ENCODE assay signal across 8 mouse cellular contexts in the genomic region with DNA sequence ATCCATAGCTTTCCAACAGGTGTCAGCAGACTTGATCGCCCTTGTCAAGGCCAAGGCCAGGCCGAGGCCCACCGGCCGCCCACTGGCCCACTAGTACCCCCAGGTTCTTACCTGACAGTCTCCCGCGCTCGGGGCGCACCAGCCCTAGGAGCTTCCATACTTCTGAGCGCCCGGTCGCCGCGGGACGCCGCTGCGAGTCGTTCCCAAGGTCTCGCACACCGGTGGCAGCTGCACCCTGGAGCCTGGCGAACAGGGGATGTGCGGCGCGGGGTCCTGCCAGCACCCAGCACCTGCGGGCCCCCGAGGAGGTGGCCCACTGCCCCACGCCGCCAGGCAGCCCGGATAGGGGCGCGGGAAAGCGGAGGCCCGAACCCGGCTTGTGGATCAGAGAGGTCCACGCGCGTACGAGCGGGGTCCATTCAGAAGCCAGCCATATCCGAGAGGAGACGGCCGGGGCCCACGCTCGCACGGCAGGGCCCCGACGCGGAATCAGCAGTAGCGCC. TPM values are rescaled to one million over a fixed set of nuclear protein-coding genes. Genes with fewer than 3 reads are reported as not detected.
DNase-seq lines count a peak whose midpoint lies in the region; ATAC-seq and TF ChIP-seq lines count a peak whose summit lies in the region.

No protein-coding gene starts in this region.

- peak; percentile 56 for ATAC-seq in embryonic facial prominence, embryonic 11.5 days (replicated peaks; ENCODE audit: insufficient number of reproducible peaks, low FRiP score, low TSS enrichment, low read depth)
- ATAC-seq in intestine, embryonic 14.5 days (replicated peaks; ENCODE audit: low FRiP score, low TSS enrichment, low read depth), result peak; percentile 48
- ATAC-seq in liver, embryonic 16.5 days (ENCODE audit: low read depth), result no peak

- H3K4me1 ChIP-seq in embryonic facial prominence, embryonic 11.5 days (ENCODE audit: control insufficient read depth, insufficient read depth, low read length), result no peaks in the 10 kb centered on the region
- H3K4me1 ChIP-seq in intestine, embryonic 14.5 days (replicated peaks; ENCODE audit: control insufficient read depth, insufficient read depth, low read length), result peaks cover 27% of the 10 kb centered on the region
- H3K4me1 ChIP-seq in liver, embryonic 16.5 days (ENCODE audit: control insufficient read depth, low read depth, low read length), result peaks cover 46% of the 10 kb centered on the region
- peaks cover 3% of the 10 kb centered on the region; the same call in 1 of the 2 replicates for H3K4me1 ChIP-seq in spleen, adult 2 months (ENCODE audit: control insufficient read depth, insufficient read depth, insufficient read length)

- H3K4me3 ChIP-seq in embryonic facial prominence, embryonic 11.5 days (ENCODE audit: low read depth, low read length), result peak overlapping the region; percentile 77
- peak overlapping the region; percentile 82 for H3K4me3 ChIP-seq in intestine, embryonic 14.5 days (ENCODE audit: low read depth, low read length)
- peak overlapping the region; percentile 97 for H3K4me3 ChIP-seq in liver, embryonic 16.5 days (ENCODE audit: low read depth, low read length)
- H3K4me3 ChIP-seq in spleen, adult 2 months (ENCODE audit: extremely low read depth, insufficient read depth, insufficient read length), result peak overlapping the region; percentile 68

- TF ChIP-seq CTCF in spleen, adult 2 months (IDR thresholded peaks at IDR 0.05; ENCODE audit: extremely low read depth, insufficient read depth, insufficient read length, insufficient replicate concordance), result no peak

- no peaks in the 10 kb centered on the region for H3K9me3 ChIP-seq in embryonic facial prominence, embryonic 11.5 days (replicated peaks; ENCODE audit: control insufficient read depth, low read length)
- H3K9me3 ChIP-seq in intestine, embryonic 14.5 days (ENCODE audit: control insufficient read depth, low read length), result no peaks in the 10 kb centered on the region
- H3K9me3 ChIP-seq in liver, embryonic 16.5 days (replicated peaks; ENCODE audit: control insufficient read depth, low read length), result no peaks in the 10 kb centered on the region

- no peaks in the 10 kb centered on the region for H3K36me3 ChIP-seq in embryonic facial prominence, embryonic 11.5 days (replicated peaks; ENCODE audit: control insufficient read depth, insufficient read depth, low read depth, low read length)
- no peaks in the 10 kb centered on the region for H3K36me3 ChIP-seq in intestine, embryonic 14.5 days (ENCODE audit: control insufficient read depth, insufficient read depth, low read length)
- peaks cover 18% of the 10 kb centered on the region for H3K36me3 ChIP-seq in liver, embryonic 16.5 days (ENCODE audit: control insufficient read depth, insufficient read depth)
- no peaks in the 10 kb centered on the region for H3K36me3 ChIP-seq in spleen, adult 2 months (ENCODE audit: control insufficient read depth, insufficient read depth, low read length)

- H3K27me3 ChIP-seq in embryonic facial prominence, embryonic 11.5 days (ENCODE audit: control insufficient read depth, insufficient read depth, low read length), result no peaks in the 10 kb centered on the region
- H3K27me3 ChIP-seq in intestine, embryonic 14.5 days (replicated peaks; ENCODE audit: control insufficient read depth, insufficient read depth, low read length), result no peaks in the 10 kb centered on the region
- no peaks in the 10 kb centered on the region for H3K27me3 ChIP-seq in liver, embryonic 16.5 days (ENCODE audit: control insufficient read depth, insufficient read depth, low read depth, low read length)
- H3K27me3 ChIP-seq in spleen, adult 2 months (ENCODE audit: control insufficient read depth, insufficient read depth, low read length), result no peaks in the 10 kb centered on the region; the same call in 1 of the 2 replicates

- peak; percentile 19 for DNase-seq in layer of hippocampus, adult 11-12 months (ENCODE audit: low spot score)
- DNase-seq in layer of hippocampus, adult 9-10 months (ENCODE audit: low spot score), result no peak
- DNase-seq in NIH3T3 (ENCODE audit: low read depth), result peak; percentile 31
- DNase-seq in embryonic facial prominence, embryonic 11.5 days (ENCODE audit: low spot score), result no peak
- peak; percentile 84 for DNase-seq in intestine, embryonic 14.5 days (ENCODE audit: low spot score)
- DNase-seq in spleen, adult 2 months (ENCODE audit: low read depth in 1 of 2, low spot score in 2 of 2), result no peak
- no peak for DNase-seq in yolk sac, embryonic 10.5 days (ENCODE audit: low spot score)

- peak overlapping the region; percentile 95 for H3K4me2 ChIP-seq in embryonic facial prominence, embryonic 11.5 days (ENCODE audit: low read depth, low read length)
- peak overlapping the region; percentile 84 for H3K4me2 ChIP-seq in intestine, embryonic 14.5 days (ENCODE audit: low read length)
- peak overlapping the region; percentile 62 for H3K4me2 ChIP-seq in liver, embryonic 16.5 days (ENCODE audit: low read depth, low read length)

- TF ChIP-seq POLR2A in spleen, adult 2 months (IDR thresholded peaks at IDR 0.05; ENCODE audit: low read depth, low read length), result no peak

- peak overlapping the region; percentile 85 for H3K9ac ChIP-seq in embryonic facial prominence, embryonic 11.5 days (replicated peaks; ENCODE audit: low read length)
- peak overlapping the region; percentile 70 for H3K9ac ChIP-seq in intestine, embryonic 14.5 days (ENCODE audit: low read length)
- peak overlapping the region; percentile 100 for H3K9ac ChIP-seq in liver, embryonic 16.5 days (ENCODE audit: low read depth, low read length)

- H3K27ac ChIP-seq in embryonic facial prominence, embryonic 11.5 days (replicated peaks; ENCODE audit: low read depth, low read length), result peak overlapping the region; percentile 66
- H3K27ac ChIP-seq in intestine, embryonic 14.5 days (ENCODE audit: low read depth), result peak overlapping the region; percentile 91; the same call in 1 of the 2 replicates
- H3K27ac ChIP-seq in liver, embryonic 16.5 days (ENCODE audit: low read length), result peak overlapping the region; percentile 99
- peak overlapping the region; percentile 44 for H3K27ac ChIP-seq in spleen, adult 2 months (ENCODE audit: insufficient read depth, low read length)

- under 1% methylated on average over 48 of the region's 48 CpGs for WGBS in embryonic facial prominence, embryonic 11.5 days
- under 1% methylated on average over 48 of the region's 48 CpGs for WGBS in intestine, embryonic 14.5 days
- under 1% methylated on average over 48 of the region's 48 CpGs for WGBS in liver, embryonic 16.5 days (ENCODE audit: insufficient replicate concordance)
- WGBS in spleen, adult 2 months, result 2% methylated on average over 48 of the region's 48 CpGs

RNA-seq across cellular contexts. Expression of a gene that starts 0.6 kb away (rescaled TPM):
- 18.8 TPM in 2 replicates for polyA plus RNA-seq in embryonic facial prominence, embryonic 11.5 days (2014; fragmentation: Nextera tagmentation; extraction: Ambion mirVana)
- polyA plus RNA-seq in intestine, embryonic 14.5 days (2014; fragmentation: Nextera tagmentation; extraction: Ambion mirVana), result 20.5 and 22.2 TPM in 2 replicates
- polyA plus RNA-seq in liver, embryonic 16.5 days (2015; fragmentation: Nextera tagmentation; extraction: Ambion mirVana), result 130 and 131 TPM in 2 replicates
- polyA plus RNA-seq in spleen, adult 2 months (2012; rRNA removed), result 21.7 and 22.6 TPM in 2 replicates

RNA-seq across cellular contexts. Expression of a gene that starts 33.3 kb away (rescaled TPM):
- polyA plus RNA-seq in embryonic facial prominence, embryonic 11.5 days (2014; fragmentation: Nextera tagmentation; extraction: Ambion mirVana), result 55.2 and 63.0 TPM in 2 replicates
- 44.3 and 46.6 TPM in 2 replicates for polyA plus RNA-seq in intestine, embryonic 14.5 days (2014; fragmentation: Nextera tagmentation; extraction: Ambion mirVana)
- 18.1 and 18.7 TPM in 2 replicates for polyA plus RNA-seq in liver, embryonic 16.5 days (2015; fragmentation: Nextera tagmentation; extraction: Ambion mirVana)
- 7.9 and 8.5 TPM in 2 replicates for polyA plus RNA-seq in spleen, adult 2 months (2012; rRNA removed)

RNA-seq across cellular contexts. Expression of a gene that starts 38.9 kb away (rescaled TPM):
- 45.1 TPM in 2 replicates for polyA plus RNA-seq in embryonic facial prominence, embryonic 11.5 days (2014; fragmentation: Nextera tagmentation; extraction: Ambion mirVana)
- polyA plus RNA-seq in intestine, embryonic 14.5 days (2014; fragmentation: Nextera tagmentation; extraction: Ambion mirVana), result 52.7 and 53.6 TPM in 2 replicates
- polyA plus RNA-seq in liver, embryonic 16.5 days (2015; fragmentation: Nextera tagmentation; extraction: Ambion mirVana), result 18.8 and 19.6 TPM in 2 replicates
- polyA plus RNA-seq in spleen, adult 2 months (2012; rRNA removed), result 27.3 and 34.2 TPM in 2 replicates

RNA-seq across cellular contexts. Expression of a gene that starts 39.0 kb away (rescaled TPM):
- 6.7 and 7.2 TPM in 2 replicates for polyA plus RNA-seq in embryonic facial prominence, embryonic 11.5 days (2014; fragmentation: Nextera tagmentation; extraction: Ambion mirVana)
- 9.4 and 9.6 TPM in 2 replicates for polyA plus RNA-seq in intestine, embryonic 14.5 days (2014; fragmentation: Nextera tagmentation; extraction: Ambion mirVana)
- 2.3 and 2.4 TPM in 2 replicates for polyA plus RNA-seq in liver, embryonic 16.5 days (2015; fragmentation: Nextera tagmentation; extraction: Ambion mirVana)
- polyA plus RNA-seq in spleen, adult 2 months (2012; rRNA removed), result 4.0 TPM in 2 replicates

Comparison
In these comparisons a context has a peak if more than half of its experiments do, and no peak if none do; other contexts are left out.
1. DNase-seq: peak in layer of hippocampus, adult 11-12 months (single experiment), NIH3T3 (single experiment) and intestine, embryonic 14.5 days (single experiment); none in layer of hippocampus, adult 9-10 months (single experiment), embryonic facial prominence, embryonic 11.5 days (single experiment), spleen, adult 2 months (0 of 2) and yolk sac, embryonic 10.5 days (single experiment).
2. H3K27ac ChIP-seq: peak in every context shown above with its lines; median percentile 99 in liver, embryonic 16.5 days; 91 in intestine, embryonic 14.5 days; 66 in embryonic facial prominence, embryonic 11.5 days; 44 in spleen, adult 2 months.
3. Peak in every context shown above with its lines, with median percentiles within 50 percentile points of each other: H3K4me2 ChIP-seq, H3K4me3 ChIP-seq and H3K9ac ChIP-seq.